In genomic region chr15:78542767-78543303, GRCm38 (mm10) we compare ENCODE assay signal across 16 mouse cellular contexts. TPM values are rescaled to one million over a fixed set of nuclear protein-coding genes. Genes with fewer than 3 reads are reported as not detected.
A peak's percentile ranks its signal among the peaks of the same experiment; 100 is the strongest.
DNase-seq lines count a peak whose midpoint lies in the region; ATAC-seq and TF ChIP-seq lines count a peak whose summit lies in the region.
"Had no signal": no experiment of that assay in that cellular context is flagged by ENCODE, and none has a peak within 500 bp of the region (broad histone marks: within the 10 kb centered on the region; RNA-seq: fewer than 3 reads in every experiment).

No protein-coding gene starts in this region.

- TF ChIP-seq CTCF in intestine, postnatal 0 days (IDR thresholded peaks at IDR 0.05; ENCODE audit: low read depth): no peak

- H3K4me1 ChIP-seq in forebrain, embryonic 16.5 days (replicated peaks; ENCODE audit: control insufficient read depth, insufficient read depth, low read length): peaks cover 41% of the 10 kb centered on the region
- no peaks in the 10 kb centered on the region for H3K4me1 ChIP-seq in intestine, postnatal 0 days (replicated peaks; ENCODE audit: control insufficient read depth, insufficient read depth, low read length)

- peak overlapping the region; percentile 31 for H3K27ac ChIP-seq in forebrain, embryonic 16.5 days (ENCODE audit: low read length)
- H3K27ac ChIP-seq in intestine, postnatal 0 days (ENCODE audit: low read depth, low read length): no peak overlapping the region
- H3K27ac ChIP-seq: kidney, embryonic 15.5 days; lung, embryonic 15.5 days had no signal

- H3K4me3 ChIP-seq in forebrain, embryonic 16.5 days (replicated peaks; ENCODE audit: low read length): no peak overlapping the region
- H3K4me3 ChIP-seq in intestine, postnatal 0 days (ENCODE audit: low read depth, low read length): no peak overlapping the region
- H3K4me3 ChIP-seq: kidney, embryonic 15.5 days; lung, embryonic 15.5 days had no signal

- no peaks in the 10 kb centered on the region for H3K27me3 ChIP-seq in forebrain, embryonic 16.5 days (replicated peaks; ENCODE audit: control insufficient read depth, insufficient read depth, low read length)
- peaks cover 11% of the 10 kb centered on the region; the same call in 1 of the 2 replicates for H3K27me3 ChIP-seq in intestine, postnatal 0 days (replicated peaks; ENCODE audit: control insufficient read depth, insufficient read depth, low read length)

- no peaks in the 10 kb centered on the region for H3K9me3 ChIP-seq in forebrain, embryonic 16.5 days (ENCODE audit: control insufficient read depth, low read length)
- H3K9me3 ChIP-seq in intestine, postnatal 0 days (ENCODE audit: control insufficient read depth): no peaks in the 10 kb centered on the region
- H3K9me3 ChIP-seq: kidney, embryonic 15.5 days; lung, embryonic 15.5 days had no signal

- ATAC-seq in forebrain, embryonic 16.5 days: peak; percentile 32
- ATAC-seq in intestine, postnatal 0 days: no peak
- ATAC-seq: Patski had no signal

- intact Hi-C loops in left cerebral cortex, postnatal 36 days (cut with DNase I): loop anchor here (5.0 to 10.0 kb wide), 2 partner anchors 106 to 188 kb away; no protein-coding TSS in a partner anchor

- H3K4me2 ChIP-seq in forebrain, embryonic 16.5 days (ENCODE audit: low read length): no peak overlapping the region
- H3K4me2 ChIP-seq in intestine, postnatal 0 days (replicated peaks; ENCODE audit: low read depth): no peak overlapping the region
- H3K4me2 ChIP-seq: heart, embryonic 11.5 days; kidney, embryonic 15.5 days; lung, embryonic 15.5 days had no signal

- H3K36me3 ChIP-seq in forebrain, embryonic 16.5 days (ENCODE audit: control insufficient read depth, insufficient read depth): no peaks in the 10 kb centered on the region
- H3K36me3 ChIP-seq in intestine, postnatal 0 days (ENCODE audit: control insufficient read depth, insufficient read depth): no peaks in the 10 kb centered on the region
- H3K36me3 ChIP-seq: kidney, embryonic 15.5 days; lung, embryonic 15.5 days had no signal

- DNase-seq in cerebellum, adult 11-12 months: peak; percentile 70
- DNase-seq in cerebellum, postnatal 4 days (ENCODE audit: low spot score in 2 of 2): no peak
- peak; percentile 41 to 54 for DNase-seq in left cerebral cortex, postnatal 36 days (ENCODE audit: low spot score in 2 of 2)
- DNase-seq in left cerebral cortex, adult 11 months (ENCODE audit: low spot score): no peak
- DNase-seq in cerebellum, adult 9-10 months: peak; percentile 67
- no peak for DNase-seq in urinary bladder, postnatal 10 days (ENCODE audit: low spot score)
- DNase-seq: gastrocnemius, postnatal 36 days; heart, postnatal 36 days; thymus, postnatal 36 days had no signal

- 46% methylated on average over 7 of the region's 7 CpGs for WGBS in forebrain, embryonic 16.5 days
- 69% methylated on average over 7 of the region's 7 CpGs for WGBS in intestine, postnatal 0 days

- no peak overlapping the region for H3K9ac ChIP-seq in forebrain, embryonic 16.5 days (replicated peaks; ENCODE audit: low read depth, low read length)
- H3K9ac ChIP-seq in intestine, postnatal 0 days (ENCODE audit: low read depth, low read length): no peak overlapping the region
- H3K9ac ChIP-seq: kidney, embryonic 15.5 days; lung, embryonic 15.5 days had no signal

RNA-seq across cellular contexts. Expression of gene Sstr3, which starts 1.6 kb away (rescaled TPM):
- total RNA-seq in left cerebral cortex, postnatal 36 days (2021): 10 to 100 TPM; 21.3 to 22.4 TPM
- polyA plus RNA-seq in forebrain, embryonic 16.5 days (2015; fragmentation: Nextera tagmentation; extraction: Ambion mirVana): 1.1 and 1.8 TPM in 2 replicates
- polyA plus RNA-seq in intestine, postnatal 0 days (2015; fragmentation: Nextera tagmentation; extraction: Ambion mirVana): 0.05 and 0.10 TPM in 2 replicates
- total RNA-seq: gastrocnemius, postnatal 36 days; heart, postnatal 36 days had no signal
- polyA plus RNA-seq: liver, adult 2 months; lung, embryonic 15.5 days had no signal

RNA-seq across cellular contexts. Expression of gene C1qtnf6, which starts 11.6 kb away (rescaled TPM):
- total RNA-seq in left cerebral cortex, postnatal 36 days (2021): 1 to 10 TPM; 2.0 to 2.5 TPM
- 5.6 and 6.4 TPM in 2 replicates for polyA plus RNA-seq in forebrain, embryonic 16.5 days (2015; fragmentation: Nextera tagmentation; extraction: Ambion mirVana)
- 14.3 and 16.0 TPM in 2 replicates for polyA plus RNA-seq in intestine, postnatal 0 days (2015; fragmentation: Nextera tagmentation; extraction: Ambion mirVana)

RNA-seq across cellular contexts. Expression of gene Rac2, which starts 29.7 kb away (rescaled TPM):
- 1 to 10 TPM; 2.7 to 4.3 TPM for total RNA-seq in left cerebral cortex, postnatal 36 days (2021)
- 3.6 and 5.1 TPM in 2 replicates for polyA plus RNA-seq in forebrain, embryonic 16.5 days (2015; fragmentation: Nextera tagmentation; extraction: Ambion mirVana)
- polyA plus RNA-seq in intestine, postnatal 0 days (2015; fragmentation: Nextera tagmentation; extraction: Ambion mirVana): 9.0 and 9.9 TPM in 2 replicates
- polyA plus RNA-seq: Patski had no signal

RNA-seq across cellular contexts. Expression of gene Il2rb, which starts 47.8 kb away (rescaled TPM):
- total RNA-seq in left cerebral cortex, postnatal 36 days (2021): under 1 TPM; 0.16 to 0.20 TPM
- not detected in 2 replicates for polyA plus RNA-seq in forebrain, embryonic 16.5 days (2015; fragmentation: Nextera tagmentation; extraction: Ambion mirVana)
- polyA plus RNA-seq in intestine, postnatal 0 days (2015; fragmentation: Nextera tagmentation; extraction: Ambion mirVana): 0.58 and 0.63 TPM in 2 replicates
- total RNA-seq: gastrocnemius, postnatal 36 days had no signal
- polyA plus RNA-seq: heart, embryonic 11.5 days had no signal

RNA-seq across cellular contexts. Expression of gene Cyth4, which starts 54.0 kb away (rescaled TPM):
- total RNA-seq in left cerebral cortex, postnatal 36 days (2021): 10 to 100 TPM in 1 of 2 experiments, 1 to 10 TPM in 1; 8.7 to 11.9 TPM
- 4.5 and 5.5 TPM in 2 replicates for polyA plus RNA-seq in forebrain, embryonic 16.5 days (2015; fragmentation: Nextera tagmentation; extraction: Ambion mirVana)
- 2.5 and 3.1 TPM in 2 replicates for polyA plus RNA-seq in intestine, postnatal 0 days (2015; fragmentation: Nextera tagmentation; extraction: Ambion mirVana)

Comparison
In these comparisons a context has a peak if more than half of its experiments do, and no peak if none do; other contexts are left out.
1. DNase-seq: peak in cerebellum, adult 11-12 months (single experiment), left cerebral cortex, postnatal 36 days (2 of 2) and cerebellum, adult 9-10 months (single experiment); none in cerebellum, postnatal 4 days (0 of 2), left cerebral cortex, adult 11 months (single experiment) and urinary bladder, postnatal 10 days (single experiment).